Mouse (Mus musculus) adrenal gland, postnatal 0 days (tissue): ENCODE data around the gene Gpx2. TPM values are rescaled to one million over a fixed set of nuclear protein-coding genes. Genes with fewer than 3 reads are reported as not detected.

Experiments used
- polyA plus RNA-seq: library from polyadenylated mRNA; unstranded; fragments of >200 nt; fragmentation: Nextera tagmentation; extraction: Ambion mirVana; gene quantifications from 2 replicates; pipeline ENCODE4 v1.2.1, GENCODE M21; 2015

Gene Gpx2
- 0.49 TPM in 1 of 2 replicates, not detected in the other for polyA plus RNA-seq

GRCm38 (mm10) chr12:76795350-76795749, at the start of gene Gpx2:
Gene Gpx2 (minus strand): TSS chr12:76795554.

GRCm38 (mm10) chr12:76822651-76823041, 27.3 kb upstream of the Gpx2 start, which contains the start of gene Rab15:
Gene Rab15 (minus strand): TSS chr12:76822908.

GRCm38 (mm10) chr12:76765354-76765851, 30.0 kb downstream of the Gpx2 start, which contains the start of the genes Churc1 and Fntb:
Gene Churc1 (plus strand): TSS chr12:76765538.
Gene Fntb (plus strand): TSS chr12:76765589.

Other genes starting within 250 kb of the Gpx2 start
- 7.9 and 18.1 TPM in 2 replicates for gene Sptb, start 85.0 kb downstream of the Gpx2 start, polyA plus RNA-seq
- 314 and 386 TPM in 2 replicates for gene Churc1, start 30.0 kb downstream of the Gpx2 start, polyA plus RNA-seq
- gene Fntb, start 30.0 kb downstream of the Gpx2 start, polyA plus RNA-seq, result 16.9 and 19.4 TPM in 2 replicates
- 7.2 and 15.0 TPM in 2 replicates for gene Rab15, start 27.4 kb upstream of the Gpx2 start, polyA plus RNA-seq
- gene Max, start 166.6 kb upstream of the Gpx2 start, polyA plus RNA-seq, result 10.8 and 14.0 TPM in 2 replicates